Mouse (Mus musculus) layer of hippocampus, adult 9-10 months (tissue): Measurements from ENCODE around the gene Gpi1.
"Not testable (repeated sequence)": the region's sequence is repeated elsewhere in the genome, so short reads cannot be mapped to it uniquely, and the experiment has no call there.

Experiments
- DNase-seq: peaks from one replicate; pipeline ENCODE4 v3.0.0; 2022; ENCODE audit warnings: low spot score

Gene Gpi1

GRCm38 (mm10) chr7:34229691-34230111 lies 435 bp downstream of the Gpi1 start:
- DNase-seq, result no peak

- no peak for DNase-seq
Observed at GRCm38 (mm10) chr7:34229153-34229552, 983 bp downstream of the Gpi1 start.

- DNase-seq, result no peak
Observed at GRCm38 (mm10) chr7:34228641-34229040, 1.5 kb downstream of the Gpi1 start.

- no peak for DNase-seq
Observed at GRCm38 (mm10) chr7:34226846-34227245, 3.3 kb downstream of the Gpi1 start.

DNA sequence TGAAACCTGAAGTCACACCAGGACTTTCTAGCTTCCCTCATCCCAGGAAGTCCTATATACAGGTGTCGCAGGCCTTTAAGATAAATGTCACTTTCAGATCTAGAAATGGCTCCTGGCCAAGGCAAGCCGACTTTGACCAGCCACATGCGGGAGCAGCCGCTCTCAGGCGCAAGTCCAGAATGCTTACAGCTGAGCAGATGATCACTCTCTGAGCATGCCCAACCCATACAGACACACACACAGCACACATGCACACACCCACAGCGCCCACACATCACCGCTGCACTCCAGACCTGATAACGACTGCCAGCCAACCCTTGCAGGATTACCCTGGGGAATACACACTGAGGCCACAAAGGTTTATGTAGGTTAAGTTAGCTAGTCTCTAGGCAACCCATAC lies 4.0 kb downstream of the Gpi1 start:
- DNase-seq, result no peak

- no peak for DNase-seq
Observed at GRCm38 (mm10) chr7:34224308-34224707, 5.8 kb downstream of the Gpi1 start.

GRCm38 (mm10) chr7:34222340-34222739 lies 7.8 kb downstream of the Gpi1 start:
- DNase-seq, result no peak

DNA sequence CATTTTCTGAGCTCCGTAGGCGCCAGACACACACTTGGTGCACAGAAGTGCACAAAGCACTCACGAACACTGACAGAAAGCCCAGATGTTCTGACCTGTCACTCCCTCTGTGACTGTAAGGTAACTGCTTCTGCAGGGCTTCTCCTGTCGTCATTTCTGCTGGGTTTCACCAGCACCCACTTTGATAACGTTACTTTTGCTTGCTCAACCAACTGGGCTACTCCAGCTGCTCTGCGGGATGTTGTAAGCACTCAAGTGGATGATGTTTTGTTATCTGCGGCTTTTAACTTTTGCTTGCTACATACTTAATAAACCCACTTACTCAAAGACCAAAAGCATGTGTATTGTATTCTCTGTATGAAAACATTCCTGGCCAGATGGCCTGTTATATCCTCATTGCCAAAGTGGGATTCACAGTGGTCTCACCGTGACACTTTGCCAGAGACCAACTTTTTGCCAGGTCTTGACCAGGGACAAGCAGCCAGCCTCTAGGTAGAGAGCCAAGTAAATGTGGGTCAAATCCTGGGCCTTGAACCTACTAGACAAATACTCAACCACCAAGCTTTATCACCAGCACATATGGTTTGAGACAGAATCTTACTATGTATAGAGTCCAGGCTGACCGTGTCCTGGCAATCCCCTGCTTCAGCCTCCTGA lies 8.4 kb downstream of the Gpi1 start:
- DNase-seq, result no peak

DNA sequence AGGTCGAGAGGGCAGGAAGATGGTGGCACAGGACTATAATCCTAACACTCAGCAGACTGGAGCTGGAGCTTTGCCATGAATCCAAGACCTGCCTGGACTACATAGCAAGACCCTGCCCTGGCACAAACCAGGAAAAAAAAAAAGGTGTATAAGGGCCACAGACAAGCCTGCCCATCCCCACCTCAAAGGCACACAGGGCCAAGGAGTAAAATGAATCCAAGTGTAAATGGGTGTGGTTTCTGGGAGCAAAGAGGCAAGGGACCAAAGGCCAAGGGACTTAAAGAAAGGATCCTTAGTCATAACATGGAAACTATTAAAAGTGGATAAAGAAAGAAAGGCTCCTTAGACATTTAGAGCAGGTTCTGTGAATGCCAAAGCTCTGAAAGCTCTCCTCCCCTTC lies 11.6 kb downstream of the Gpi1 start:
- no peak for DNase-seq

DNA sequence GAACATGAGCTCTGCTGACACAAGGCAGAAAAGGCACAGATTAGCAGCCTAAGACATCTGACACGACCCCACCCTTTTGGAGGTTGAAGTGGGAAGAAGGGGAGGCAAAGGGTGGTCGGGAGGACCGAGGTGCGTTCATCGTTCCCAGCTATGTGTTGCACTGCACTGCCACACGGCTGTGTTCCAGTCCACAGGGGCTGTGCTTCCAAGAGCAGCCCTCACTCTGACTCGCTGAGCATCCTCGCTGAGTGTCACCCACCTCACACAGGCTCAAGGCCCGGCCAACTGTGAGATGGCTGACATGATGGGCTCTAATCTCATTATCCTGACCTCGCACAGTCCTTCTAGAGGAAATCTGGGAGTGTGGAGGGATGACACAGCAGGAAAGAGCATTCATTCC lies 13.7 kb downstream of the Gpi1 start:
- DNase-seq, result no peak

DNA sequence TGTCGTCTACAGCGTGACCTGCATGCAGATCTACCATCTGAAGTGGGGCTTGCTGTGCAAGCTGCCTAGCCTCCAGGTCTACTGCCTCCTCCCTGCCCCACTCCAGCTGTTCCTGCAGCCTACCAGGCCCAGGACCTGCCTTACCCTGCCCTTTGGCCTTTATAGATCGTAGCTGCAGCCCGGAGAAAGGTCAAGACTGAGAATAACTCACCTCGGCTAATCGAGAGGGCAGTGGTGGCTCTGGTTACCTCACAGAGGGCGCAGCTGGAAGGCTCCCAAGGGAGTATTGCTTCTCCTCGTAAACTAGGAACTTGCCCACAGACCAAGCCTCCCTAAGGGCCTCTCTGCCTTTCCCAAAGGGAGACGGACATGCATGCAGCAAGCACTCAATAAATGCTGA lies 14.7 kb downstream of the Gpi1 start:
- no peak for DNase-seq

GRCm38 (mm10) chr7:34214644-34215043 lies 15.5 kb downstream of the Gpi1 start:
- no peak for DNase-seq

DNA sequence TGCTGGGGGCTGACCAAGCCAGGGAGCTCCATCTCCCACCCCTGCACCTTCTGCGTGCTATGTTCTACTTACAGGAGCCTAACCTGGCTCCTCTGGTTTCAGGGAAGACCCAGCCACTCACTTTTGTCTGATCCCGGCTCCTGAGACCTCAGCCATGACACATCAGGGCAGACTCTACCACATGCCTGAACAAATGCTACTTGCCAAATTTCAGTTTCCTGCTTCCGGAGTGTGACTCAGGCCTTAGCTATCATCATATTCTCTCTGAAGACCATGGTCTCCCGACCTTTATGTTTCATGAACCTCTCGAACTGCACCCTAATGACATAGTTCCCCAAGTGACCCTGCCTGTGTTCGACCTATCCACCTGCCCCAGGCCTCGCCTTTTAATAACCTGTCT lies 16.9 kb downstream of the Gpi1 start:
- no peak for DNase-seq

- no peak for DNase-seq
Observed at GRCm38 (mm10) chr7:34208027-34208745, 21.9 kb downstream of the Gpi1 start.

DNA sequence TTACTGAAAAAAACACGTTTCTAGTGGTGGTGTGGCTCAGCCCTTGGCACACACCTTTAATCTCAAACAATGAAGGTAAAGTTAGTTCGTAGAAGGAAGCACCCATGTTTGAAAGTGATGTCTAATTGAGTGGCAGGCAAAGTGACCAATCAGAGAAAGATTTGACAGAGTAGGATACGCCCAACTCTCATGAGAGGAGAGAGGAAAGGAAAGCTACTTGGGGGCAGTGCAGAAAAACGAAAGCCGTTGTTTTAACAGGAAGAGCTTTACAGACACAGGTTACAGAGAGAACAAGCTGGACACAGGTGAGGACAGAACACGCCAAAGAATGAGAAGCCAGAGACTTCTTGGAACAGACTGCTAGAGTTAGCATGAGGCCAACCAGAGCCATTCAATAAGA lies 23.8 kb downstream of the Gpi1 start:
- DNase-seq, result no peak

DNA sequence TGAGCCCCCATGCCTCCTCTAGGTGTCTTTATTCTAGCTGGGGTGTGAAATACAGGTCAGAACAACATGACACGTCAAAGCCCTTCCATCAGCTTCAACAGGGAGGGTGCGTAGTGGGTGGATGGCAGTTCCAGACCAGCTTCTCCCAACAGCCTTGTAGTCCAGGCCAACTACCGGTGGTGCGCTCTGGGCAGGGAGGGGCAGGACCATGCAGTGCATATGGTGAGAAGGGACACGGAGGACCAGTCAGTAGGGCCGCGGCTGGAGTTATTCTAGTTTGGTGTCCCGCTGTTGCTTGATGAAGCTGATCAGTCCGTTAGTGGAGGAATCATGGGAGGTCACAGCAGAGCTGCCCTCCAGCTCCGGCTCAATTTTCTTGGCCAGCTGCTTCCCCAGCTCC lies 28.0 kb downstream of the Gpi1 start:
- not testable (repeated sequence) for DNase-seq

DNA sequence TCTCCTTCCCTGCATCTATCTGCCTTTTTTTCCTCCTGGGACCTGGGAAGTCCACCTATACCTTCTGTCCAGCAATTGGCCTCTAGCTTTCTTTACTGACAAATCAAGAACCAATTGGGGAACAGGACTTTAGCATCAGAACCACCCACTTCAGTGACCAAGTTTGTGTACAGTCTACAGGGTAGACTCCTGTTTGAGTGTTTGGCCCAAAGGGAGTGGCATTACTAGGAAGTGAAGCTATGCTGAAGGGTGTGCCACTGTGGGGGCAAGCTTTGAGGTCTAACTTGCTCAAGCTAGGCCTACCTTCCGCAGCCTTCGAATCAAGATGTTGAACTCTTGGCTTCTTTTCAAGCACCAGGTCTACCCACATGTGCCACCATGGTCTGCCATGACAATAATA lies 29.3 kb downstream of the Gpi1 start:
- no peak for DNase-seq

DNA sequence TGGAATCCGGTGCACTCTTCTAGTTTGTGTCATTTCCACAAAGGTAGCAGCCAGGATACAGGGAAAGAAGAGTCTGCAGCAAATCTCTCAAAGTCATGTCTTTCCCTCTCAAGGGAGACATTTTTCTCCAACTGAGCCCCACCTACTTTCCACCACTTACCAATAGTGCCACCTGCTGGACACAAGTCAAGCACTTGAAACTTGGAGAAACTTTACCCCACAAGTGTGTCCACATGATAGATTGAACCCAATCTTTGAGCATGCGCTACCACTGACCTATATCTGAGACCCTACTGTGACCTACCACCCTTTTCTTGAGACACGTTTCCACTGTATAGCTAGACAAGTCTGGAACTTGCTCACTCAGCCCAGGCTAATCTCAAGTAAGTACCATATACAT lies 31.8 kb downstream of the Gpi1 start:
- DNase-seq, result no peak

- peak; percentile 69 for DNase-seq
Observed at GRCm38 (mm10) chr7:34196132-34197128, 33.7 kb downstream of the Gpi1 start, which contains the start of gene Pdcd2l. Gene Pdcd2l, minus strand, starts transcription at chr7:34196661.

- no peak for DNase-seq
Observed at GRCm38 (mm10) chr7:34195632-34196031, 34.5 kb downstream of the Gpi1 start.

DNA sequence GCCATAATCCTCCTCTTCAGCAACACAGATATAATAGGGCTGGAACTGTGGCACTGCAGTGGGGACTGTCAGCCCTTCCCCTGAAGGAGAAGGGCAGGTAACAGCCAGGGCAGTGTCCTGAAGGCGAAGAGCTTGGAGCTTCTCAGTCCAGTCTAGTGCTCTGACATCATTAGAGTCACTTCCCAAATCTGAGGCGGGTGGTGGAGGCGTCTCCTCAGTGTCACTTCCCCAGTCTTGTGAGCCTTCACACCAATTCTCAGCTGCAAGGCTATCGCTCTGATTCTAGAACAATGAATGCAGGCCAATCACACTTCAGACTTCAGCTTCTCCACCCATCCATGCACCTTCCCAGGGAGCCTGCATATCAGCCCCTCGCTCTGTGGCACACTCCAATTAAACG lies 37.3 kb downstream of the Gpi1 start:
- no peak for DNase-seq

GRCm38 (mm10) chr7:34189376-34189989 lies 40.7 kb downstream of the Gpi1 start:
- DNase-seq, result no peak
